Mouse (Mus musculus) stomach, embryonic 14.5 days (tissue): ENCODE data around the gene Col4a1. TPM values are rescaled to one million over a fixed set of nuclear protein-coding genes. Genes with fewer than 3 reads are reported as not detected.
A peak's percentile ranks its signal among the peaks of the same experiment; 100 is the strongest.

Experiments used
- ATAC-seq: fragments of 200-750 bp; cut with Nextera tagmentation; 2 replicates; pipeline ENCODE4 v1.8.0; 2017; ENCODE audit warnings: low read depth, moderate TSS enrichment; ENCODE audit not compliant: insufficient number of reproducible peaks, insufficient read depth, low FRiP score
- H3K27ac ChIP-seq: fragments of 300-500 bp; sonication (generic); 2 replicates; pipeline ENCODE4 v1.5.1; 2014; ENCODE audit warnings: mild to moderate bottlenecking, low read length, moderate library complexity, mixed read lengths
- H3K27me3 ChIP-seq: fragments of 300-500 bp; sonication (generic); 2 replicates; pipeline ENCODE4 v1.6.1; 2014; ENCODE audit warnings: low read length, control low read depth, mixed read lengths; ENCODE audit not compliant: control insufficient read depth, insufficient read depth
- H3K36me3 ChIP-seq: fragments of 300-500 bp; sonication (generic); 2 replicates; pipeline ENCODE4 v1.6.1; 2014; ENCODE audit warnings: mild to moderate bottlenecking, control low read depth, low read length, moderate library complexity, mixed read lengths; ENCODE audit not compliant: control insufficient read depth, insufficient read depth
- H3K4me1 ChIP-seq: fragments of 300-500 bp; sonication (generic); 2 replicates; pipeline ENCODE4 v1.6.1; 2014; ENCODE audit warnings: low read length, control low read depth, mixed read lengths; ENCODE audit not compliant: control insufficient read depth, insufficient read depth
- H3K4me2 ChIP-seq: fragments of 300-500 bp; sonication (generic); replicated peaks from 2 replicates; pipeline ENCODE4 v1.6.1; 2014; ENCODE audit warnings: low read depth, low read length, control low read depth
- H3K4me3 ChIP-seq: fragments of 300-500 bp; sonication (generic); 2 replicates; pipeline ENCODE4 v1.5.1; 2014; ENCODE audit warnings: low read depth, low read length, control low read depth
- H3K9ac ChIP-seq: fragments of 300-500 bp; sonication (generic); replicated peaks from 2 replicates; pipeline ENCODE4 v1.6.1; 2014; ENCODE audit warnings: low read depth, mild to moderate bottlenecking, control low read depth, low read length, moderate library complexity, mixed read lengths
- H3K9me3 ChIP-seq: fragments of 300-500 bp; sonication (generic); 2 replicates; pipeline ENCODE4 v1.6.1; 2016; ENCODE audit warnings: low read depth, low read length, control low read depth; ENCODE audit not compliant: control insufficient read depth
- WGBS: fragments of 180-500 bp; shearing (Covaris S2); extraction: QIAGEN DNeasy Blood & Tissue Kit; methylation state at CpG from one replicate; pipeline ENCODE4 v1.1.7; 2014; 5-methylcytosine and 5-hydroxymethylcytosine counted together
- polyA plus RNA-seq: library from polyadenylated mRNA; unstranded; fragments of >200 nt; fragmentation: Nextera tagmentation; extraction: Ambion mirVana; gene quantifications from 2 replicates; pipeline ENCODE4 v1.2.1, GENCODE M21; 2014

Gene Col4a1
- polyA plus RNA-seq, 1 experiment from 2014 or later: 216 TPM

DNA sequence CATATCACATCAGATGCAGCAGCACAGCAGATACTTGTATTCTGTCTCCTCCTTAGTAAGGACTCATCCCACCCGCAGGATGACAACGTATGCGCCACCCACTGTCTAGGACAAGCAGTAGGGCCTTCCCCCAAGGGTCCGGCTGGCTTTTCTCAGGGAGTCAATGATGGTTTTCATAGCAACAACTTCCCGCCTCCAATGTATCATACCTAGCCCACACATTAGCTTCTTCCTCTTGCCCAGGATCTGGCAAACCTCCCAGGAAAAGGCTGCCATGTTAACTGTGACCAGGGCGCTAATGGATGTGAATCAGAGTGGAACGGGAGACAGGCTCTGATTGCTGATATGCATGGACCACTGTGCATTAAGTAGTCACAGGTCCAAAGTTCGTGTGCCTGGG lies 12.2 kb downstream of the Col4a1 start:
- WGBS: 68% methylated on average over 8 of the region's 8 CpGs

DNA sequence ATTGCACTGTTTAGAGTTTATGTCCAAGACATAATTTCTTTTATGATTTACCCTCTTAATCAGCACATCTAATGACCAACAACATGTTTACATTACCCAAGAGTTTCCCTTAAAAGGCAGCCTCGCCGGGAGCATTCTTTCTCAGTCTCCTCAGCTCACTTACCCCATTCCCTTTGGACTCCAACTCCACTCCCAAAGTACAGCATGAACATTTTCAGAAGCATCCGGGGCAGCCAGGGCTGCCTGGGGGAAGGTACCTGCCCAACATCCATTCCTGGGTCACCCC lies 13.4 kb downstream of the Col4a1 start:
- Histone ChIP-seq H3K36me3 (no peaks in the 10 kb centered on the region), H3K9ac (no peak overlapping the region), H3K4me1 (peaks cover 25% of the 10 kb centered on the region), H3K27me3 (no peaks in the 10 kb centered on the region), H3K27ac (peak overlapping the region; percentile 29), H3K4me2 (no peak overlapping the region), H3K4me3 (no peak overlapping the region), H3K9me3 (no peaks in the 10 kb centered on the region)
- ATAC-seq: no peak
- WGBS: 42% methylated on average over 3 of the region's 3 CpGs

More for the DNA sequence above, 12.2 kb downstream of the Col4a1 start:
- no peaks in the 10 kb centered on the region for H3K36me3 ChIP-seq
- peaks cover 25% of the 10 kb centered on the region for H3K4me1 ChIP-seq
- no peak overlapping the region for H3K4me2 ChIP-seq
- no peak overlapping the region for H3K27ac ChIP-seq
- no peak overlapping the region for H3K9ac ChIP-seq
- H3K4me3 ChIP-seq: no peak overlapping the region
- no peak for ATAC-seq
- H3K9me3 ChIP-seq: no peaks in the 10 kb centered on the region
- no peaks in the 10 kb centered on the region for H3K27me3 ChIP-seq

DNA sequence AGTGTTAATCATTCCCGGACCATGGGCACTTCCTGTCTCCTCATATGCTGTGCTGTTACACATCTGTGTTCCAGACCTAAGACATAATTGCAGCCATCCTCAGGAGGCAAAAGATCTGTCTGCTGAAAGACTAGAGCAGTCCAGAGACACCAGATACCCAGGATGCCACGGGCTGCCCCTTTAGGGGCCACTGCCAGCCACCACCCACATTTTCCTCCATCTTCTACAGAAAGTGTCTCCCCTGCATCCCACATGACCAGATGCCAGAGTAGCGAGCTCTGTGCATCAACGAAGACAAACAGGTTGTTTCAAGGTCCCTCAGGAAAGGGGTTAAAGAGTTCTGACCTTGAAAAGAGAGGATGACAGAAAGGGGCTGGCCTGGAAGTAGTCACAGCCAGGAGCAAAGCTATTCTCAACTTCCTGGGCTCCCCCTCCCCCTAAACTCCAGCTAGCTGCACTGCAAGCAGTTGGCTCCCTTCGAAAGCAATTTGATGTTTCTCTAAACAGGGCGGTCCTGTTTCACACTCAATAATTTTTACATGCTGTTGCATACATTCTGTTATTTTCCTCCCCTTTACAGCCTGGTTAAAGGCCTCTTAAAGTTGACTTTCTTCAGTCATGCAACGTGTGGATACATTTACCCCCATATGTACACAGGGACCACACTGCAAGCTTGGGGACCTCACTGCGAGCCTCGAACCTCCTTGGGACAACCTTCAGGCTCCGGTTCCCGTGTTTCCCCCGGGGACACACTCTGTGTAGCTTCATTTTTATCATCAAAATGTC lies 13.9 kb downstream of the Col4a1 start:
- H3K4me1 ChIP-seq: peaks cover 25% of the 10 kb centered on the region
- ATAC-seq: no peak
- H3K4me3 ChIP-seq: no peak overlapping the region
- no peaks in the 10 kb centered on the region for H3K36me3 ChIP-seq
- no peaks in the 10 kb centered on the region for H3K27me3 ChIP-seq
- no peak overlapping the region for H3K4me2 ChIP-seq
- no peaks in the 10 kb centered on the region for H3K9me3 ChIP-seq
- 37% methylated on average over 12 of the region's 12 CpGs for WGBS
- H3K27ac ChIP-seq: peak overlapping the region; percentile 29
- H3K9ac ChIP-seq: no peak overlapping the region

DNA sequence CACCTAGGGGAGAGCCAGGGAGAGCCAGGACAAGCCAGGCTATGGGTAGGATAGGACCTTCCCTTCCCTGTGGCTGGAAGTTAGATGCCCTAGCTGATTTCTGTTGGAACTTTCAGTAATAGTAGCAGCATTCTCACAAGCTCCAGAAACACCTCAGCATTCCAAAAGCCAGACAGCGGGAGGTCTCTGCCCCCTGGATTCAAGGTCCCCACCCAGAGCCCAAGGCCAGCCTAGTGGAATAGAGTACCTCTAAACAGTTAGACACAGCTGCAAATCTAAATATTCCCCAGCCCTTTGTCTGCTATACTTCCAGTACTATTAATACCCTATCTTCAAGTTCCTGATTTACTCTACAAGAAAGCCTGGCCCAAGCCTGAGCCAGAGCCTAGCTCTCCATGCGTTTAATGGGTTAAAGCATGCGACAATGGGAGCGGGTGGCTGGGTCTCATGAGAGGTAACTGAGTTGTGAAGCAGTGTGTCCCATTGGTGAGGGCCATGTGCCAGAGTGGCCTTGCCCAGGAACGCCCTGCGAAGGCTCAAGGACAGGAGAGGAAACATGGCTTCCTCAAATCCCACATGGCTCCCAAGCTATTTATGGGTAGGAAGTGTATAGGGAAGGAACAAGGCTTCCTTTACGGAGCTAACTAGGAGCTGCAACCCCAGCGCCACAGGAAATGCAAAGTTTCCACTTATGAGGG lies 15.3 kb downstream of the Col4a1 start:
- H3K4me2 ChIP-seq: no peak overlapping the region
- ATAC-seq: no peak
- 81% methylated on average over 8 of the region's 8 CpGs for WGBS
- peaks cover 25% of the 10 kb centered on the region for H3K4me1 ChIP-seq
- no peak overlapping the region for H3K9ac ChIP-seq
- H3K9me3 ChIP-seq: no peaks in the 10 kb centered on the region
- H3K36me3 ChIP-seq: no peaks in the 10 kb centered on the region
- H3K27me3 ChIP-seq: no peaks in the 10 kb centered on the region
- no peak overlapping the region for H3K27ac ChIP-seq
- H3K4me3 ChIP-seq: no peak overlapping the region

DNA sequence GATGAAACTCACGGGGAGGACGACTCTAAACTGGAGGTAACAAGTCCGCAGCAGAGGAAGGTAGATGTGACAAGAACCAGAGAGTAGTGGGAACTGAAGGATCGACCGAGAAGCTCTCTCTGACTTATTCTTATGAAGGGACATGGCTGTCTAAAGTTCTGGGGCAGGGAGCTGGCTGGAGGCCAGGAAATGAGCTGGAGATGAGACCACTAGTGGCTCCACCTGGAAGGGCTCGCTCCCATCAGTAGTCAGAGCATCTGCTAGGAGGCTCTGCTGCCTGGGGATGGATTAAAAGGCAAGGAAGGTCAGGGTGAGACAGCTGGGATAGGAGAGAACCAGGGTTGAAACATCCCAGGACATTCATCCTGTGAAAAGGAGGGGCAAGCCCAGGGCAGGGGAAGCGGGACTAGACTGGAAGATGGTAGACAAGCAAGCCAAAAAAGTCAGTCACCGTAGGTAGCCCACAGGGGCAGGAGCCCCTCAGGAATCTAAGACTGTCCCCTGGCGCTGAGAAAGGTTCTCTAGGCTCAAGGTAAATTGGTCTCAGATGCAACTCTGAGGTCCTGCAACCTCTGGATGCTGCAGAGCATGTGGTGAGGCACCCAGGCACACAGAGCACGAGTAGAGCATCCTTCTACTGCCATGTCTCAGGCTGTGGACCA lies 16.2 kb downstream of the Col4a1 start:
- no peak for ATAC-seq
- 68% methylated on average over 10 of the region's 10 CpGs for WGBS
- Histone ChIP-seq H3K9me3 (no peaks in the 10 kb centered on the region), H3K27me3 (no peaks in the 10 kb centered on the region), H3K9ac (no peak overlapping the region), H3K4me2 (no peak overlapping the region), H3K4me1 (peaks cover 25% of the 10 kb centered on the region), H3K4me3 (no peak overlapping the region), H3K27ac (no peak overlapping the region), H3K36me3 (no peaks in the 10 kb centered on the region)

DNA sequence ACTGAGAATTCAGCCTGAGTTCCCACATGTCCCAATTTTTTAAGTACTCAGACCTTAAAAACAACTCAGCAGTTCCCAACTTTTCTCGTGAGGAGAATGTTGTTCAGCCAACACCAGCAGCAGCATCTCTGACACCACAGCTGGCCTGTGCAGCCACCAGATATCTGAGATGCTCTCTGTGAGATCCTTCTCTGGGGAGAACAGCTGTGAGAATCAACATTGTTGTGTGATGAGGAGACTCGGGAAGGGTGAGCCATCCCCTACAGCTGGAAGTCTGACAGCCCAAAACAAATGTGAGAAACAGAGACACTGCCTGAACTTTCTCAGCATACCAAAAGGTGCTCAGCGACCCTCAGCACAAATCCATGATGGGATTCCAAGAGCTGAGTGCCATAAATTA lies 20.0 kb downstream of the Col4a1 start:
- Histone ChIP-seq H3K4me2 (no peak overlapping the region), H3K27ac (peak overlapping the region; percentile 15; the same call in 1 of the 2 replicates), H3K9me3 (no peaks in the 10 kb centered on the region), H3K4me1 (peaks cover 12% of the 10 kb centered on the region; the same call in 1 of the 2 replicates), H3K9ac (no peak overlapping the region), H3K27me3 (no peaks in the 10 kb centered on the region), H3K4me3 (no peak overlapping the region), H3K36me3 (no peaks in the 10 kb centered on the region)
- 30% methylated on average over 3 of the region's 3 CpGs for WGBS
- ATAC-seq: no peak

DNA sequence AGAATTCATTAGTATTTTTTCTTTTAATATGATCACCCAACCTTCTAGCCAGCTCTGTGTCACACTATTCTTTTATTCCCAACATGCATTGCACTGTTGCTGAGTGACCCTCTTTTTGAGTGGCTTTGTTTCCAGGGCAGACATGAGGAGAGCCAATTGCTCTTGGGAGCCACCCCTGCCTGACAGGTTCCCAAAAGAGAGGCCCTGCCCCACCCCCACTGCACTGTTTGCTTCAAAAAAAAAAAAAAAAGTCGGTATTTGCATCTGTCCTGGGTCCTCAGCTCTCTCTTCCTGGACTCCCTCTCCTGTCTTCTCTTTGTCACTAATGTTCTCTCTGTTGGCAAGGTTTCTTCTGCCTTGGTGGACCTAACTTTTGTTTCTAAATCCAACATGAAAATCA lies 22.1 kb downstream of the Col4a1 start:
- Histone ChIP-seq H3K36me3 (no peaks in the 10 kb centered on the region), H3K27me3 (no peaks in the 10 kb centered on the region), H3K27ac (no peak overlapping the region; the same call in 1 of the 2 replicates), H3K4me3 (no peak overlapping the region), H3K9me3 (no peaks in the 10 kb centered on the region), H3K4me2 (no peak overlapping the region), H3K9ac (no peak overlapping the region), H3K4me1 (0 out of 2 replicates have a peak, but pooled peaks cover 3% of the 10 kb centered on the region)
- 9% methylated on average over 1 of the region's 1 CpGs for WGBS
- no peak for ATAC-seq

DNA sequence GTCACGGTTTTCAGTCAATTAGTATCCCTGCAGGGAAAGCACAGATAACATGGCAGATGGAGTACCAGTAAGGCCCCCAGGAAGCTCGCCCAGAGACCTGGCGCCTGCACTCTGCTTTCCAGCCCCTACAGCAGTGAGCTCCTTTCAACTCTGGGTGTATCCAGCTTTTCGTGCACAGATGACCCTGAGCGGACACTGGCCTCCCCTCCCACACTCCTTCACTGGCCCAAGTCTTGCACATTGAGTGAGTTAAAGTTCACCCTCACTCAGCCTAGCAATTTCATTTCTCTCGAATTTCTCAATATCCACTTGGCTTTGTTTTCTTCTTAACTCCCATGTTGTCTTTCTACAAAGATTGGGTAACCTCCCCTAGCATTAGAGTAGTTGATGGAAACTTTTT lies 24.3 kb downstream of the Col4a1 start:
- 0 out of 2 replicates have a peak, but pooled peaks cover 4% of the 10 kb centered on the region for H3K4me1 ChIP-seq
- H3K36me3 ChIP-seq: no peaks in the 10 kb centered on the region
- H3K27ac ChIP-seq: no peak overlapping the region
- no peaks in the 10 kb centered on the region for H3K9me3 ChIP-seq
- H3K4me3 ChIP-seq: no peak overlapping the region
- H3K9ac ChIP-seq: no peak overlapping the region
- no peaks in the 10 kb centered on the region for H3K27me3 ChIP-seq
- ATAC-seq: no peak
- no peak overlapping the region for H3K4me2 ChIP-seq
- WGBS: 72% methylated on average over 6 of the region's 6 CpGs
